8 mouse cellular contexts compared by ENCODE assay signal in genomic region chr6:94760629-94761111, GRCm38 (mm10).
DNase-seq lines count a peak whose midpoint lies in the region; ATAC-seq and TF ChIP-seq lines count a peak whose summit lies in the region.

No protein-coding gene starts in this region.

- H3K4me1 ChIP-seq in E14TG2a.4 (replicated peaks; ENCODE audit: low read depth, low read length), result peaks cover 36% of the 10 kb centered on the region
- H3K4me1 ChIP-seq in hindbrain, postnatal 0 days (ENCODE audit: insufficient read depth, low read length), result no peaks in the 10 kb centered on the region

- peak overlapping the region; percentile 62 for H3K4me3 ChIP-seq in E14TG2a.4 (replicated peaks; ENCODE audit: low read length)
- H3K4me3 ChIP-seq in hindbrain, postnatal 0 days (ENCODE audit: low read length), result no peak overlapping the region

- H3K9me3 ChIP-seq in E14TG2a.4 (ENCODE audit: low read length), result peaks cover 10% of the 10 kb centered on the region
- H3K9me3 ChIP-seq in hindbrain, postnatal 0 days (ENCODE audit: low read length), result no peaks in the 10 kb centered on the region

- no peak overlapping the region for H3K27ac ChIP-seq in hindbrain, postnatal 0 days

- H3K9ac ChIP-seq in hindbrain, postnatal 0 days (replicated peaks; ENCODE audit: low read length), result no peak overlapping the region

- no peaks in the 10 kb centered on the region for H3K36me3 ChIP-seq in E14TG2a.4 (ENCODE audit: insufficient read depth, low read length)
- H3K36me3 ChIP-seq in hindbrain, postnatal 0 days (ENCODE audit: insufficient read depth, low read length), result no peaks in the 10 kb centered on the region

- peak; percentile 95 for DNase-seq in 416B (ENCODE audit: low read depth)
- peak; percentile 17 for DNase-seq in hindbrain, postnatal 0 days (ENCODE audit: low spot score)
- peak; percentile 42 to 48 for DNase-seq in monocyte, adult 2 months (ENCODE audit: low read depth in 1 of 2, low spot score in 2 of 2)
- DNase-seq in thymus, postnatal 4 days, result peak; percentile 51
- DNase-seq in adrenal gland, postnatal 10 days, result no peak
- DNase-seq in ovary, postnatal 36 days (ENCODE audit: low spot score), result no peak
- DNase-seq in cerebellum, adult 9-11 months, result no peak

- TF ChIP-seq CTCF in E14TG2a.4 (conservative IDR thresholded peaks at IDR 0.05; ENCODE audit: low read length), result no peak
- no peak for TF ChIP-seq CTCF in hindbrain, postnatal 0 days (IDR thresholded peaks at IDR 0.05; ENCODE audit: low read depth)

- 57% methylated on average over 17 of the region's 17 CpGs for WGBS in hindbrain, postnatal 0 days

- no peak overlapping the region for H3K4me2 ChIP-seq in hindbrain, postnatal 0 days (ENCODE audit: low read depth, low read length)

- H3K27me3 ChIP-seq in E14TG2a.4 (ENCODE audit: insufficient read depth, low read length), result no peaks in the 10 kb centered on the region
- no peaks in the 10 kb centered on the region for H3K27me3 ChIP-seq in hindbrain, postnatal 0 days (ENCODE audit: insufficient read depth, low read length)

- 0 out of 2 replicates have a peak, but pooled peaks have one; percentile 18 for ATAC-seq in hindbrain, postnatal 0 days

Comparison
In these comparisons a context has a peak if more than half of its experiments do, and no peak if none do; other contexts are left out.
1. DNase-seq: peak in 416B (single experiment), hindbrain, postnatal 0 days (single experiment), monocyte, adult 2 months (2 of 2) and thymus, postnatal 4 days (single experiment); none in adrenal gland, postnatal 10 days (single experiment), ovary, postnatal 36 days (single experiment) and cerebellum, adult 9-11 months (single experiment).